Mouse (Mus musculus) stomach, embryonic 16.5 days (tissue): ENCODE measurements around the gene Lfng. TPM values are rescaled to one million over a fixed set of nuclear protein-coding genes. Genes with fewer than 3 reads are reported as not detected.

Source experiments
- ATAC-seq: fragments of 200-750 bp; cut with Nextera tagmentation; 2 replicates; pipeline ENCODE4 v1.8.0; 2017; ENCODE audit warnings: moderate number of reproducible peaks, moderate TSS enrichment; ENCODE audit not compliant: insufficient read depth, low FRiP score
- H3K27ac ChIP-seq: fragments of 300-500 bp; sonication (generic); 2 replicates; pipeline ENCODE4 v1.5.1; 2014; ENCODE audit warnings: low read length
- H3K27me3 ChIP-seq: fragments of 300-500 bp; sonication (generic); 2 replicates; pipeline ENCODE4 v1.6.1; 2014; ENCODE audit warnings: low read length, control low read depth, mixed read lengths; ENCODE audit not compliant: control insufficient read depth, insufficient read depth
- H3K36me3 ChIP-seq: fragments of 300-500 bp; sonication (generic); 2 replicates; pipeline ENCODE4 v1.6.1; 2014; ENCODE audit warnings: low read length; ENCODE audit not compliant: control insufficient read depth, insufficient read depth
- H3K4me1 ChIP-seq: fragments of 300-500 bp; sonication (generic); 2 replicates; pipeline ENCODE4 v1.6.1; 2014; ENCODE audit warnings: low read length, control low read depth, mixed read lengths; ENCODE audit not compliant: control insufficient read depth, insufficient read depth
- H3K4me2 ChIP-seq: fragments of 300-500 bp; sonication (generic); 2 replicates; pipeline ENCODE4 v1.6.1; 2014; ENCODE audit warnings: low read depth, low read length, mixed read lengths
- H3K4me3 ChIP-seq: fragments of 300-500 bp; sonication (generic); replicated peaks from 2 replicates; pipeline ENCODE4 v1.5.1; 2014; ENCODE audit warnings: mild to moderate bottlenecking, low read length
- H3K9ac ChIP-seq: fragments of 300-500 bp; sonication (generic); 2 replicates; pipeline ENCODE4 v1.6.1; 2014; ENCODE audit warnings: low read length
- H3K9me3 ChIP-seq: fragments of 300-500 bp; sonication (generic); replicated peaks from 2 replicates; pipeline ENCODE4 v1.6.1; 2016; ENCODE audit warnings: low read length, control low read depth; ENCODE audit not compliant: control insufficient read depth
- whole genome bisulfite sequencing: fragments of 180-500 bp; shearing (Covaris S2); extraction: QIAGEN DNeasy Blood & Tissue Kit; methylation state at CpG from one replicate; pipeline ENCODE4 v1.1.7; 2014; 5-methylcytosine and 5-hydroxymethylcytosine counted together
- polyA plus RNA-seq: library from polyadenylated mRNA; unstranded; fragments of >200 nt; fragmentation: Nextera tagmentation; extraction: Ambion mirVana; gene quantifications from 2 replicates; pipeline ENCODE4 v1.2.1, GENCODE M21; 2015

Lfng gene
- polyA plus RNA-seq, 1 experiment from 2014 or later: 21.5 TPM

- Histone ChIP-seq H3K27ac (no peak overlapping the region), H3K9me3 (no peaks in the 10 kb centered on the region), H3K4me3 (no peak overlapping the region), H3K4me2 (no peak overlapping the region), H3K4me1 (peaks cover 15% of the 10 kb centered on the region), H3K36me3 (no peaks in the 10 kb centered on the region), H3K27me3 (peaks cover 12% of the 10 kb centered on the region; the same call in 1 of the 2 replicates), H3K9ac (no peak overlapping the region)
- no peak for ATAC-seq
- 65% methylated on average over 12 of the region's 12 CpGs for WGBS
Measured at GRCm38 (mm10) chr5:140601712-140602111, 5.4 kb upstream of the Lfng start.

DNA sequence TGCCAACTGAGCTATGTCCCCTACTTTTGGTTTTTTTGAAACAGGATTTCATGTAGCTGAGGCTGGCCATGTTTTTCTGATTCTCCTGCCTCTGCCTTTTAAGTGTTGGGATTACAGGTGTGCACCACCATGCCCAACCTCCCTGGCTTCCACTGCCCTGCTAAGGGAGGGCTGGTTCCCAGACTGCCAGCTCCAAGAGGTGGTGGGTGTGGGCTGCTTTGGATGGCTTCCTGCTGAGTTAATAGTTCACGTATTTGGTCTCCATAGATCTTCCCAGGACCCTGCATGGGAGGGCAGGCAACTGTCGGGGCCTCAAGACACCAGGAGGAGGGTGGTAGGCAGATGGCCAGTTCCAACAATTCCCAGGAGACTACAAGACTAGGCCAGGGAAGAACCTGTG lies 4.6 kb upstream of the Lfng start:
- WGBS: 57% methylated on average over 2 of the region's 2 CpGs
- peaks cover 12% of the 10 kb centered on the region; the same call in 1 of the 2 replicates for H3K27me3 ChIP-seq
- ATAC-seq: no peak

GRCm38 (mm10) chr5:140604386-140604785 lies 2.7 kb upstream of the Lfng start:
- no peak for ATAC-seq
- H3K4me2 ChIP-seq: no peak overlapping the region
- H3K4me3 ChIP-seq: no peak overlapping the region
- 58% methylated on average over 8 of the region's 8 CpGs for WGBS
- peaks cover 12% of the 10 kb centered on the region; the same call in 1 of the 2 replicates for H3K27me3 ChIP-seq
- H3K9me3 ChIP-seq: no peaks in the 10 kb centered on the region
- peaks cover 20% of the 10 kb centered on the region for H3K4me1 ChIP-seq
- H3K27ac ChIP-seq: no peak overlapping the region
- H3K9ac ChIP-seq: no peak overlapping the region
- no peaks in the 10 kb centered on the region for H3K36me3 ChIP-seq

More for the DNA sequence above, 4.6 kb upstream of the Lfng start:
- H3K9me3 ChIP-seq: no peaks in the 10 kb centered on the region
- H3K4me1 ChIP-seq: peaks cover 10% of the 10 kb centered on the region
- no peak overlapping the region for H3K9ac ChIP-seq
- H3K4me2 ChIP-seq: no peak overlapping the region
- H3K4me3 ChIP-seq: no peak overlapping the region
- H3K27ac ChIP-seq: no peak overlapping the region
- no peaks in the 10 kb centered on the region for H3K36me3 ChIP-seq

DNA sequence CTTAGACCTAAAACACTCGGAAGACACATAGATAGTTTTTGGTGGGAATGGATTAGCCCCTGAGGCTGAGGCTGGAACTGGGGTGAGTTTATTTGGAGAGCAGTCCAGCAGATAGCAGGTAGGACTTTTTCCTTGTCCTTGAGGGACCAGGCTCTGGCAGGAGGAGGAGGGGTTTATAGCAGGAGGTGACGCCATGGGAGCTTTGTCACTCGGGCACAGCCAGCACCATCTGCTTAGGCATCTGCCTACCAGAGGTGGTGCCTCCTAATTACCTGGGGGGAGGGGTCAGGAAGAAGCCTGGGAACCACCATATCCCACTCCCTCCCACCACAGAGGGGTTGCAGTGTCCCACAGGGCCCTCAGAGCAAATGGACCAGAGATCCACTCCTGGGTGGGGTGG lies 1.9 kb upstream of the Lfng start:
- Histone ChIP-seq H3K4me2 (no peak overlapping the region), H3K4me3 (no peak overlapping the region), H3K4me1 (peaks cover 28% of the 10 kb centered on the region), H3K27me3 (peaks cover 12% of the 10 kb centered on the region; the same call in 1 of the 2 replicates), H3K36me3 (no peaks in the 10 kb centered on the region), H3K27ac (no peak overlapping the region), H3K9me3 (no peaks in the 10 kb centered on the region), H3K9ac (no peak overlapping the region)
- WGBS: 35% methylated on average over 3 of the region's 3 CpGs
- no peak for ATAC-seq

GRCm38 (mm10) chr5:140606386-140606785 lies 734 bp upstream of the Lfng start:
- H3K9me3 ChIP-seq: no peaks in the 10 kb centered on the region
- no peaks in the 10 kb centered on the region for H3K36me3 ChIP-seq
- H3K27ac ChIP-seq: peak overlapping the region; percentile 78
- H3K27me3 ChIP-seq: peaks cover 12% of the 10 kb centered on the region; the same call in 1 of the 2 replicates
- H3K9ac ChIP-seq: peak overlapping the region; percentile 44
- 3% methylated on average over 23 of the region's 23 CpGs for WGBS
- H3K4me2 ChIP-seq: peak overlapping the region; percentile 61
- ATAC-seq: no peak
- peak overlapping the region; percentile 63 for H3K4me3 ChIP-seq
- H3K4me1 ChIP-seq: peaks cover 40% of the 10 kb centered on the region

DNA sequence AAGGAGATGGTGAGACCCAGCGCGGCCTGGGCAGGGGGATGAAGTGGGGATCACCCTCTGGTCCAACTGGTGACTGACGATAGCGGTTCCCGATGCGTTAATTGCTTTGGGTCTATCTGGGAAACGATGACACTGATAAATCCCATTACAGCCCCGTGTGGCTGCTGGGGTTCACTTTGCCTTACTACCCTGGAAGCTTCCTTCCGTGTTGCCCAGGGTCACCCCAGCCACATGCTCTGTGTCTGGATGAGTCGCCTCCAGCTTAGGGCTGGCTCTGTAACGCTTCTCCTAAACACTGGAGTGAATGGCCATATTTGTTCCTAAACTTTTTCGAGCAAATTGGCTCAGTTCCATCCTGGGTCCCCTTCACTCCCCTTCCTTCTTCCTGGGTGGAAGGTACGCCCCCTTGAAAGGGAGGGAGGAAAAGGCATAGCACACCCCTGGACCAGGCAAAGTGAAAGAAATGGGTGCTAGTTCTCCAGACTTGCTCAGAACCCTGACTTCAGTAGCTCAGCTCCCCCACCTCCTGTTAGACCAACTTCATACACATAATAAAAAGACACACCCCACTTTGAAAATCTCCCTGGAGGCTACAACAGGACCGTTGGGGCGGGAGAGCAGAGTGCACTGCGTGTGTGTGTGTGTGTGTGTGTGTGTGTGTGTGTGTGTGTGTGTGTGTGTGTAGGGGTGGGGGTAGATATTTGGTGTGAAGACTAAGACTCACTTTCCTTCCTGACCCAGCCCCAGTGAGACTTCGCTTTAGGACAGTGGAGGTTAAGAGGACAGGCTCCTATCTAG lies 915 bp downstream of the Lfng start:
- peak overlapping the region; percentile 82 for H3K9ac ChIP-seq
- no peaks in the 10 kb centered on the region; the same call in 1 of the 2 replicates for H3K36me3 ChIP-seq
- peak overlapping the region; percentile 61 for H3K4me2 ChIP-seq
- H3K27ac ChIP-seq: peak overlapping the region; percentile 99
- 2% methylated on average over 17 of the region's 17 CpGs for WGBS
- no peaks in the 10 kb centered on the region for H3K9me3 ChIP-seq
- no peak for ATAC-seq
- peaks cover 49% of the 10 kb centered on the region for H3K4me1 ChIP-seq
- peak overlapping the region; percentile 63 for H3K4me3 ChIP-seq
- H3K27me3 ChIP-seq: peaks cover 12% of the 10 kb centered on the region; the same call in 1 of the 2 replicates

GRCm38 (mm10) chr5:140608634-140609015 lies 1.5 kb downstream of the Lfng start:
- peaks cover under 1% of the 10 kb centered on the region; the same call in 1 of the 2 replicates for H3K36me3 ChIP-seq
- peak overlapping the region; percentile 99 for H3K27ac ChIP-seq
- 4% methylated on average over 16 of the region's 16 CpGs for WGBS
- ATAC-seq: no peak
- H3K9me3 ChIP-seq: no peaks in the 10 kb centered on the region
- peak overlapping the region; percentile 63 for H3K4me3 ChIP-seq
- peaks cover 49% of the 10 kb centered on the region for H3K4me1 ChIP-seq
- H3K4me2 ChIP-seq: peak overlapping the region; percentile 61
- peak overlapping the region; percentile 82 for H3K9ac ChIP-seq
- peaks cover 12% of the 10 kb centered on the region; the same call in 1 of the 2 replicates for H3K27me3 ChIP-seq

DNA sequence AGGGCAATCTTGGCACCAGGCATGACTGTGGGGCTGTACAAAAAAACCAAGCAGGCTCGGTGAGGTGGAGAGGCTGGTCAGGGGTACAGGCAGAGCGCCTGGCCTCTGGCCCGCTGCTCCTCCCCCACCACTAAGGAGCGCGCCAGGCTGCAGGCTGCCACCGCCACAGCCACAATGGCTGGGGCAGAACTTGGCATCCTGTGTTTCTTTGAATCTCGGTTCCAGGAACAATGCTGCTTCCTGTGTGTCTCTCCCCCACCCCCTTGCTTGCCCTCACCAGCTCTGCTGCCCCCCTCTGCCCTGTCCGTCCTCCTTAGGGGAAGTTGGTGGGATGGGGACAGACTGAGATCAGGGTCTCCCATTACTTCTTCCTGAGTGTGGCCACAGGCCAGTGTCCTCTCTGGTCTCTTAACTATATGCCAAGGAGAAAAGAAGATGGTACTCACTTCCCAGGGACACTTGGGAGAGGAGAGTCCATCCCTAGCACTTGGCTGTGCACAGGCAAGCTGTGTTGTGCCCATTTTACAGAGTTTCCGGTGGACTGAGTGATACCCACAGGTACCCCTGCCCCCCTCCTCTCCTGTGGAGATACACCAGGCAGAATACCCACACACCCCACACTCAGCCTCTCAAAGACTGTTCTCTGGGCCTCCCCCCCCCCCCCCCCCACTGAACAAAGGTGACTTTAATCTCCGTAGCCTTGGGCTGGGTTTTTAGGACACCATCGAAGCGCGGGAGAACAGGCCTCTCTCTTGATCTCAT lies 2.6 kb downstream of the Lfng start:
- Histone ChIP-seq H3K9ac (peak overlapping the region; percentile 82), H3K4me1 (peaks cover 50% of the 10 kb centered on the region), H3K4me2 (peak overlapping the region; percentile 61), H3K9me3 (no peaks in the 10 kb centered on the region), H3K27me3 (peaks cover 9% of the 10 kb centered on the region; the same call in 1 of the 2 replicates), H3K4me3 (peak overlapping the region; percentile 63), H3K27ac (peak overlapping the region; percentile 99), H3K36me3 (peaks cover 2% of the 10 kb centered on the region; the same call in 1 of the 2 replicates)
- 24% methylated on average over 13 of the region's 13 CpGs for WGBS
- ATAC-seq: no peak
